Mouse (Mus musculus) adrenal gland, adult (tissue): ENCODE measurements at regions not wholly inside any gene's neighbourhood (a gene's known extent, or its start where the extent isn't known, plus 50 kb on each side); places are given as distances from the start of the nearest gene placed in this dataset.

Source experiments
- DNase-seq, 2 experiments: peaks; one replicate each; pipeline ENCODE4 v3.0.0; 2022 to 2023; ENCODE audit warnings: low spot score in 1 of 2; ENCODE audit not compliant: inconsistent age in 2 of 2

GRCm38 (mm10) chr13:6374570-6375173, 173.3 kb upstream of the Pitrm1 start:
- no peak for DNase-seq

GRCm38 (mm10) chr13:6377919-6378318, 170.0 kb upstream of the Pitrm1 start:
- no peak for DNase-seq

GRCm38 (mm10) chr13:6395562-6396223, 152.3 kb upstream of the Pitrm1 start:
- no peak for DNase-seq

- no peak for DNase-seq
These were observed 150.3 kb upstream of the Pitrm1 start for GRCm38 (mm10) chr13:6397648-6398047.

- no peak for DNase-seq
These were observed 116.1 kb upstream of the Pitrm1 start for GRCm38 (mm10) chr13:6431821-6432220.

GRCm38 (mm10) chr13:6446976-6447375, 101.0 kb upstream of the Pitrm1 start:
- DNase-seq = no peak

GRCm38 (mm10) chr13:6461363-6461762, 86.6 kb upstream of the Pitrm1 start:
- no peak for DNase-seq

GRCm38 (mm10) chr13:6465911-6466419, 82.0 kb upstream of the Pitrm1 start:
- DNase-seq = no peak

- DNase-seq = peak; percentile 27 to 81
These were observed 78.3 kb upstream of the Pitrm1 start for GRCm38 (mm10) chr13:6469446-6470227.

- no peak for DNase-seq
These were observed 77.5 kb upstream of the Pitrm1 start for GRCm38 (mm10) chr13:6470286-6471103.

GRCm38 (mm10) chr13:6471643-6472042, 76.3 kb upstream of the Pitrm1 start:
- DNase-seq = peak; percentile 45 to 89

GRCm38 (mm10) chr13:6473401-6474190, 74.4 kb upstream of the Pitrm1 start:
- no peak for DNase-seq

GRCm38 (mm10) chr13:6479667-6480066, 68.3 kb upstream of the Pitrm1 start:
- no peak for DNase-seq

GRCm38 (mm10) chr13:6484418-6484817, 63.5 kb upstream of the Pitrm1 start:
- DNase-seq = no peak

GRCm38 (mm10) chr13:6487837-6488236, 60.1 kb upstream of the Pitrm1 start:
- no peak for DNase-seq

GRCm38 (mm10) chr13:6492916-6493619, 54.9 kb upstream of the Pitrm1 start:
- DNase-seq = no peak
